Mouse (Mus musculus): ENCODE measurements around the gene Dapk2. TPM values are rescaled to one million over a fixed set of nuclear protein-coding genes. Genes with fewer than 3 reads are reported as not detected.

The Dapk2 gene
- polyA plus RNA-seq, 1 experiment from 2014 or later, result 1.4 TPM

DNA sequence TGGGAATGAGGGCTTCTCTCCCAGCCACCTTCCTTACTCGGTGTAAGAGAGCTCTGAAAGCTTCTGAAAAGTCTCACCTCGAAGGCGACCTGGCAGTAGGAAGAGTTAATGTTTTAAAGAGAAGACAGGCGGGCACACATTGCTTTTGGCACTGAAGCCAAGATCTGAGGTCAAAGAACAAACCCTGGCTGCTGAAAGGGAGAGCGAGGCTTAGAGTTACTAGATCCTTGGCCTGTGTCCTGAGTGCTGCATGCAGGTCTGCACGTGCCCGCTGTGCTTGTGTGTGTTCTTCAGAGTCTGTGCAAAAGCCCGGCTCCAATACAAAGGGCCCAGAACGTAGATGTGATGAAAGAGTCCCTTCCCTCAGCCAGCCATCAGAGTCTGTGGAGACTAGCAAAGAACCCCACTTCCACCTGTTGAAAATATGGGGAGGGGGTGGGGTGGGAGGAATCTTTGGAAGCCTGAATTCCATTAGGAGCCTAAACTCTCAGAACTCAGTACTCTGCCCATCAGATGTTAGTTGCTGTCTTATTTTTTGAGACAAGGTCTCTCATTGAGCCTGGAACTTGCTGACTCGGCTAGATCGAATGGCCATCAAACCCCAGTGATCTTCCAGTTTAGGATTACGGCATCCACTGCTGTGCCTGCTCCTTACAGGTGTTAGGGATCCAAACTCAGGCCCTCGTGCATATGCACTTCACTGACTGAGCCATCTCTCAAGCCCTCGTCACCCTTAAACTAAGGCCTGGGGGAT is 41.8 kb downstream of the Dapk2 start:
- no peak for ATAC-seq (replicated peaks)
- H3K36me3 ChIP-seq (replicated peaks), result no peaks in the 10 kb centered on the region
- H3K27ac ChIP-seq, result no peak overlapping the region
- WGBS, result 85% methylated on average over 14 of the region's 14 CpGs
- no peak overlapping the region for H3K4me2 ChIP-seq
- H3K9ac ChIP-seq, result no peak overlapping the region
- no peaks in the 10 kb centered on the region for H3K27me3 ChIP-seq (replicated peaks)
- no peak overlapping the region for H3K4me3 ChIP-seq
- no peaks in the 10 kb centered on the region for H3K9me3 ChIP-seq
- no peaks in the 10 kb centered on the region for H3K4me1 ChIP-seq

- no peaks in the 10 kb centered on the region for H3K4me1 ChIP-seq
- H3K4me3 ChIP-seq, result no peak overlapping the region
- H3K4me2 ChIP-seq, result no peak overlapping the region
- WGBS, result 86% methylated on average over 5 of the region's 5 CpGs
- H3K36me3 ChIP-seq (replicated peaks), result no peaks in the 10 kb centered on the region
- H3K27me3 ChIP-seq (replicated peaks), result no peaks in the 10 kb centered on the region
- no peak for ATAC-seq (replicated peaks)
- H3K27ac ChIP-seq, result no peak overlapping the region
- no peak overlapping the region for H3K9ac ChIP-seq
- no peaks in the 10 kb centered on the region for H3K9me3 ChIP-seq
Observed at GRCm38 (mm10) chr9:66200411-66200789, 42.4 kb downstream of the Dapk2 start.

GRCm38 (mm10) chr9:66201665-66202064 is 43.6 kb downstream of the Dapk2 start:
- WGBS, result 79% methylated on average over 6 of the region's 6 CpGs
- Histone ChIP-seq H3K9me3 (no peaks in the 10 kb centered on the region), H3K4me2 (no peak overlapping the region), H3K27me3 (replicated peaks) (no peaks in the 10 kb centered on the region), H3K27ac (no peak overlapping the region), H3K36me3 (replicated peaks) (no peaks in the 10 kb centered on the region), H3K4me3 (no peak overlapping the region), H3K9ac (no peak overlapping the region), H3K4me1 (no peaks in the 10 kb centered on the region)
- no peak for ATAC-seq (replicated peaks)

- H3K36me3 ChIP-seq (replicated peaks), result no peaks in the 10 kb centered on the region
- ATAC-seq (replicated peaks), result no peak
- H3K27me3 ChIP-seq (replicated peaks), result no peaks in the 10 kb centered on the region
- no peak overlapping the region for H3K9ac ChIP-seq
- H3K4me3 ChIP-seq, result no peak overlapping the region
- no peaks in the 10 kb centered on the region for H3K4me1 ChIP-seq
- no peak overlapping the region for H3K27ac ChIP-seq
- H3K4me2 ChIP-seq, result no peak overlapping the region
- no peaks in the 10 kb centered on the region for H3K9me3 ChIP-seq
- 80% methylated on average over 7 of the region's 7 CpGs for WGBS
Observed at GRCm38 (mm10) chr9:66202463-66202862, 44.4 kb downstream of the Dapk2 start.

DNA sequence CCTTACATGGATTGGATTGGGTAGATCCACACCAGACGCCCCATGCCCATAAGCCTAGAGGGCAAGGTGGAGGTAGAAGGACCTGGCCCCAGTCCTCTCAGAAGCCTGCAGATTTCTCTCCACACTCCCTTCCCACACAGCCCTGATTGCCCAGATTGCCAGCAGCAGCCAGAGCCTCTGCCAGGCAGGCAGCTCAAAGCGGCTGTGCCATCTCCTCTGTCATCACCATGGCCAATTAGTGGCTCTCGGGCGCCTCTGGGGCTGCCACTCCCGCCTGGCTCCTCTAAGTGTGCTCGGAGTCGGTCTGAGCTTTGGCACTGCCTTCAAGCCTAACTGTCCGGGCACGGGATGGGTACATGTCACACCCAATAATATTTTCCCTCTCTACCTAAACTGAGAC is 47.7 kb downstream of the Dapk2 start:
- WGBS, result 95% methylated on average over 9 of the region's 9 CpGs
- no peaks in the 10 kb centered on the region for H3K4me1 ChIP-seq
- no peak overlapping the region for H3K4me2 ChIP-seq
- H3K4me3 ChIP-seq, result no peak overlapping the region
- no peak overlapping the region for H3K27ac ChIP-seq
- no peaks in the 10 kb centered on the region for H3K9me3 ChIP-seq
- no peak overlapping the region for H3K9ac ChIP-seq
- H3K27me3 ChIP-seq (replicated peaks), result no peaks in the 10 kb centered on the region
- ATAC-seq (replicated peaks), result no peak
- H3K36me3 ChIP-seq (replicated peaks), result no peaks in the 10 kb centered on the region

DNA sequence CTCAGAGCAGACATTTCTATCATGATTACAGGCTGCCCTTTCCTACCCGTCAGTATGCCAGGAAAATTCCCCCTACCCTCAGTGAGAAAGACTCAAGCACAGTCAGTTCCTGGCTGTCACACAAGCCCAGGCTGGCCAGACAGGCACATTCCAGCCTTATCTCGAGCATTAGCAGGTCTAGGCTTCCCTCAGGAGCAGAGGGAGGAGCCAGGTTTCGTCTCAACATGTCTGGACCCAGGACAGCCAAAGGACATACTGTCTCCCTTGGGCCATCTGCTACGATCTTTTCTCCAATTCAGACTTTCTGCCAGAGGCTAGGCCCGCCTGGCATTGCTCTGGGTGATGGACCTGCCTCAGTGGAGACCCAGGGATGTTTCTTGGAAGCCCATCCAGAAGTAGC is 48.8 kb downstream of the Dapk2 start:
- Histone ChIP-seq H3K27me3 (replicated peaks) (no peaks in the 10 kb centered on the region), H3K27ac (no peak overlapping the region), H3K9me3 (no peaks in the 10 kb centered on the region), H3K9ac (no peak overlapping the region), H3K36me3 (replicated peaks) (no peaks in the 10 kb centered on the region), H3K4me2 (no peak overlapping the region), H3K4me1 (no peaks in the 10 kb centered on the region), H3K4me3 (no peak overlapping the region)
- 76% methylated on average over 5 of the region's 5 CpGs for WGBS
- no peak for ATAC-seq (replicated peaks)

DNA sequence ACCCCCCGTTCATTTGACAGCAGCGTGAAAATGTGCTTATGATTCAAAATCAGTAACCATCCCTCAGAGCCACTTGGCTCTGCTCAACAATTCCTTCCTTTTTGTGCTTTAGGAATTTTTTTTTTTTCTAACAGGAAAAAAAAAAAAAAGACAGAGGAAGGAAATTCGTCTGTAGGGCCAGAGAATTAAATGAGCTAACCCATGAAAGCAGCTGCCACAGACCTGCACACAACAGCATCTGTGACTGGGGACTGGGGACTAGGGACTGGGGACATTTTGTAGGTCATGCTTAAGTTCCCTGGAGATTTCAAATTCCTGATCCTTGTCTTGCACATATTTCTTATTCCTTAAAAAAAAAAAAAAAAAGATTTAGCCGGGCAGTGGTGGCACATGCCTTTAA is 53.4 kb downstream of the Dapk2 start:
- Histone ChIP-seq H3K4me1 (peaks cover 4% of the 10 kb centered on the region; the same call in 1 of the 2 replicates), H3K4me2 (no peak overlapping the region), H3K36me3 (replicated peaks) (no peaks in the 10 kb centered on the region), H3K4me3 (no peak overlapping the region), H3K9ac (no peak overlapping the region), H3K27ac (no peak overlapping the region), H3K9me3 (no peaks in the 10 kb centered on the region), H3K27me3 (replicated peaks) (no peaks in the 10 kb centered on the region)
- 29% methylated on average over 4 of the region's 4 CpGs for WGBS
- no peak for ATAC-seq (replicated peaks)

GRCm38 (mm10) chr9:66212088-66212487 is 54.1 kb downstream of the Dapk2 start:
- Histone ChIP-seq H3K4me2 (no peak overlapping the region), H3K27me3 (replicated peaks) (no peaks in the 10 kb centered on the region), H3K4me1 (peaks cover 4% of the 10 kb centered on the region; the same call in 1 of the 2 replicates), H3K9ac (no peak overlapping the region), H3K4me3 (no peak overlapping the region), H3K36me3 (replicated peaks) (no peaks in the 10 kb centered on the region), H3K9me3 (no peaks in the 10 kb centered on the region), H3K27ac (no peak overlapping the region)
- 88% methylated on average over 2 of the region's 2 CpGs for WGBS
- ATAC-seq (replicated peaks), result no peak

- peaks cover 4% of the 10 kb centered on the region; the same call in 1 of the 2 replicates for H3K4me1 ChIP-seq
- H3K4me2 ChIP-seq, result no peak overlapping the region
- no peak overlapping the region for H3K27ac ChIP-seq
- WGBS, result 83% methylated on average over 5 of the region's 5 CpGs
- no peak overlapping the region for H3K4me3 ChIP-seq
- no peaks in the 10 kb centered on the region for H3K27me3 ChIP-seq (replicated peaks)
- no peaks in the 10 kb centered on the region for H3K9me3 ChIP-seq
- no peak for ATAC-seq (replicated peaks)
- no peaks in the 10 kb centered on the region for H3K36me3 ChIP-seq (replicated peaks)
- no peak overlapping the region for H3K9ac ChIP-seq
Observed at GRCm38 (mm10) chr9:66212802-66213201, 54.8 kb downstream of the Dapk2 start.

GRCm38 (mm10) chr9:66213386-66214032 is 55.5 kb downstream of the Dapk2 start:
- no peak overlapping the region for H3K27ac ChIP-seq
- H3K4me3 ChIP-seq, result no peak overlapping the region
- WGBS, result 47% methylated on average over 5 of the region's 5 CpGs
- no peaks in the 10 kb centered on the region for H3K36me3 ChIP-seq (replicated peaks)
- no peak overlapping the region for H3K4me2 ChIP-seq
- H3K9me3 ChIP-seq, result no peaks in the 10 kb centered on the region
- no peak for ATAC-seq (replicated peaks)
- no peak overlapping the region for H3K9ac ChIP-seq
- H3K27me3 ChIP-seq (replicated peaks), result no peaks in the 10 kb centered on the region
- peaks cover 4% of the 10 kb centered on the region; the same call in 1 of the 2 replicates for H3K4me1 ChIP-seq

DNA sequence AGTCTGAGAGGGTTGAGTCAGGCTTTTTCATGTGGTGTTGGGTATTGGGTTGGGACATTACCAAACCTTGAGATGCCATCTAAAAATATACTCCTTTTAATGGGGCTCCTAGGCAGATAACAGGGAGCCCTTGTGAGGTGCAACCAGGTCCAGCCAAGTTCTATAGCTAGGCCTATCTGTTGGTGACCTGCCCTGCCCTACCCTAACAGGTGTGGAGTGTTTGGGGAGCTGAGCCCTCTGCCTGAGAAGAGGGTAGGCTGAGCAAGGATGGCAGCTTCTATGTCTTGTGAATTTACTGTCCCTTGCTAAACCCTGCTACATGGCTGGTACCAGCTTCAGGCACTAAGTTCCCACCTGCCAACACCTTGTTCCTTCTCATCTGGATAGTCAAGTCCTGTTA is 57.5 kb downstream of the Dapk2 start:
- Histone ChIP-seq H3K9ac (no peak overlapping the region), H3K4me1 (peaks cover 4% of the 10 kb centered on the region; the same call in 1 of the 2 replicates), H3K9me3 (no peaks in the 10 kb centered on the region), H3K36me3 (replicated peaks) (no peaks in the 10 kb centered on the region), H3K27ac (no peak overlapping the region), H3K4me3 (no peak overlapping the region), H3K4me2 (no peak overlapping the region), H3K27me3 (replicated peaks) (no peaks in the 10 kb centered on the region)
- no peak for ATAC-seq (replicated peaks)

DNA sequence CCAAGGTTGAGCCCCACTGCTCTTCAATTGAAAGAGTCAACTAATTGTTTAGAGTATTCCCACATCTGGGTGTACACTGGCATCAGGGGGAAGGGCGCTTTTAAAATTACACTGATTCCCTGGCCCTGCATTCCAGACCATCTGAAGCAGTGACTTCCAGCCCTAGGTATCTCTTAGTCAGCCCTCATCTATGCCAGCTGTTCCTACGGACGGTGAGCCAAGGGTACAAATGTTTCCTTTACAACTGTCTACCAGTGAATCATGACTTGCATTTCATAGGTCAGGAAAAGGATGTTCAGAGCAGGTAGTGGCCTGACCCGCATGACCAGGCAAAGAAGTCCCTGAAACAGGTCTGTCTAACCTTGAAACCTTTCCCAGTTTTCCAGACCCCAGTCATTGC is 59.9 kb downstream of the Dapk2 start:
- peaks cover 4% of the 10 kb centered on the region; the same call in 1 of the 2 replicates for H3K4me1 ChIP-seq
- no peak overlapping the region for H3K9ac ChIP-seq
- H3K9me3 ChIP-seq, result no peaks in the 10 kb centered on the region
- no peak overlapping the region for H3K4me2 ChIP-seq
- WGBS, result 86% methylated on average over 4 of the region's 4 CpGs
- no peaks in the 10 kb centered on the region for H3K27me3 ChIP-seq (replicated peaks)
- no peak overlapping the region for H3K27ac ChIP-seq
- no peaks in the 10 kb centered on the region for H3K36me3 ChIP-seq (replicated peaks)
- no peak overlapping the region for H3K4me3 ChIP-seq
- ATAC-seq (replicated peaks), result no peak
